Mouse (Mus musculus) C2C12 (cell line): ENCODE measurements around the gene Kcnh1.

Source experiments
- CTCF ChIP-seq: IDR thresholded peaks from one replicate; pipeline ENCODE4 v1.5.1; 2011; ENCODE audit not compliant: control insufficient read depth, insufficient read depth, insufficient read length
- MAX ChIP-seq: IDR thresholded peaks from one replicate; pipeline ENCODE4 v1.6.1; 2011; ENCODE audit warnings: mild to moderate bottlenecking, control low read depth

GRCm38 (mm10) chr1:192400991-192401390 lies 210.4 kb downstream of the Kcnh1 start:
- TF ChIP-seq CTCF = no peak
- no peak for TF ChIP-seq MAX
